Mouse (Mus musculus): ENCODE measurements around the gene Cyp4b1.
"Not testable (repeated sequence)": the region's sequence is repeated elsewhere in the genome, so short reads cannot be mapped to it uniquely, and the experiment has no call there.

DNA sequence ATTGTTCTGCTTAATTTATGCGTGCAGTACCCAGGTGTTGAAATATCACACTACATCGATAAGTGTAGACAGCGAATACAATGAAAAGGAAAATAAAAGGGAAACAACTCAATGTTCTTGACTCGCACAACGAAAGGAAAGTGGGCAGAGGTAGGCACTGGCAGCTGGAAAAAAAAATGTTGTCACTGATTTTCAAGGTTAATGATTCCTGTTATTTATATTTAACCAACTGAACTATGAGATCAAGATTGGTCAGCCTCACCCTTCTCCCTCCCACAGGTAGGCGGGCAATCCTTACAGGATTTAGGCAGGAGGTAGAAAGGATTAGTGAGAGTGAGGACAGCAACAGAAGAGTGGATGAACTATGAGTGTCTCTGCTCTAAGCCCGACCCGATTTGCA lies 46.9 kb downstream of the Cyp4b1 start, which contains the start of gene Cyp4a32:
- TF ChIP-seq POLR2A (IDR thresholded peaks at IDR 0.05; ENCODE audit: borderline replicate concordance, control insufficient read depth, low read depth, low read length); CTCF (IDR thresholded peaks at IDR 0.05; ENCODE audit: control insufficient read depth, insufficient read depth, low read length): not testable (repeated sequence)
